Mouse (Mus musculus) embryonic facial prominence, embryonic 11.5 days (tissue): ENCODE data around the gene Senp6. TPM values are rescaled to one million over a fixed set of nuclear protein-coding genes. Genes with fewer than 3 reads are reported as not detected.
A peak's percentile ranks its signal among the peaks of the same experiment; 100 is the strongest.
"Not testable (repeated sequence)": the region's sequence is repeated elsewhere in the genome, so short reads cannot be mapped to it uniquely, and the experiment has no call there.

Source experiments
- ATAC-seq: fragments of 200-750 bp; cut with Nextera tagmentation; replicated peaks from 2 replicates; pipeline ENCODE4 v1.8.0; 2017; ENCODE audit warnings: low read depth; ENCODE audit not compliant: insufficient number of reproducible peaks, low FRiP score, low TSS enrichment
- DNase-seq: peaks from one replicate; pipeline ENCODE4 v3.0.0-alpha.2; 2015; ENCODE audit warnings: low spot score
- H3K27ac ChIP-seq: fragments of 300-500 bp; sonication (generic); replicated peaks from 2 replicates; pipeline ENCODE4 v1.5.1; 2014; ENCODE audit warnings: mild to moderate bottlenecking, low read depth, low read length, control low read depth
- H3K27me3 ChIP-seq: fragments of 300-500 bp; sonication (generic); 2 replicates; pipeline ENCODE4 v1.6.1; 2014; ENCODE audit warnings: mild to moderate bottlenecking, low read length, moderate library complexity, mixed read lengths; ENCODE audit not compliant: control insufficient read depth, insufficient read depth
- H3K36me3 ChIP-seq: fragments of 300-500 bp; sonication (generic); replicated peaks from 2 replicates; pipeline ENCODE4 v1.6.1; 2014; ENCODE audit warnings: low read depth, mild to moderate bottlenecking, low read length, moderate library complexity, mixed read lengths; ENCODE audit not compliant: control insufficient read depth, insufficient read depth
- H3K4me1 ChIP-seq: fragments of 300-500 bp; sonication (generic); 2 replicates; pipeline ENCODE4 v1.6.1; 2014; ENCODE audit warnings: low read length, mixed read lengths; ENCODE audit not compliant: control insufficient read depth, insufficient read depth
- H3K4me2 ChIP-seq: fragments of 300-500 bp; sonication (generic); 2 replicates; pipeline ENCODE4 v1.6.1; 2014; ENCODE audit warnings: low read depth, mild to moderate bottlenecking, control low read depth, low read length, moderate library complexity
- H3K4me3 ChIP-seq: fragments of 300-500 bp; sonication (generic); 2 replicates; pipeline ENCODE4 v1.5.1; 2014; ENCODE audit warnings: low read depth, low read length, control low read depth
- H3K9ac ChIP-seq: fragments of 300-500 bp; sonication (generic); replicated peaks from 2 replicates; pipeline ENCODE4 v1.6.1; 2014; ENCODE audit warnings: mild to moderate bottlenecking, control low read depth, low read length
- H3K9me3 ChIP-seq: fragments of 300-500 bp; sonication (generic); replicated peaks from 2 replicates; pipeline ENCODE4 v1.6.1; 2016; ENCODE audit warnings: mild to moderate bottlenecking, low read length, inconsistent platforms, mixed read lengths; ENCODE audit not compliant: control insufficient read depth
- WGBS: fragments of 180-500 bp; shearing (Covaris S2); extraction: QIAGEN DNeasy Blood & Tissue Kit; methylation state at CpG from one replicate; pipeline ENCODE4 v1.1.7; 2014; 5-methylcytosine and 5-hydroxymethylcytosine counted together
- polyA plus RNA-seq: library from polyadenylated mRNA; unstranded; fragments of >200 nt; fragmentation: Nextera tagmentation; extraction: Ambion mirVana; gene quantifications from 2 replicates; pipeline ENCODE4 v1.2.1, GENCODE M21; 2014

The Senp6 gene
- polyA plus RNA-seq = 61.4 and 71.9 TPM in 2 replicates

GRCm38 (mm10) chr9:80066367-80067220 is at the start of gene Senp6:
TSS of gene Senp6 (plus strand) at chr9:80066903.
- no peaks in the 10 kb centered on the region for H3K36me3 ChIP-seq

GRCm38 (mm10) chr9:80020429-80020828 is 46.3 kb upstream of the Senp6 start:
- no peak for ATAC-seq
- WGBS = 71% methylated on average over 3 of the region's 3 CpGs
- Histone ChIP-seq H3K27ac (no peak overlapping the region), H3K9ac (no peak overlapping the region), H3K4me1 (no peaks in the 10 kb centered on the region), H3K4me3 (no peak overlapping the region), H3K36me3 (no peaks in the 10 kb centered on the region), H3K27me3 (no peaks in the 10 kb centered on the region), H3K4me2 (no peak overlapping the region), H3K9me3 (no peaks in the 10 kb centered on the region)
- no peak for DNase-seq

More at GRCm38 (mm10) chr9:80066367-80067220, at the start of gene Senp6:
- peak within 1 kb of the TSS; percentile 100 for H3K9ac ChIP-seq
- peak within 1 kb of the TSS; percentile 97 for H3K4me3 ChIP-seq
- no peaks in the 10 kb centered on the region for H3K4me1 ChIP-seq
- H3K27ac ChIP-seq = peak within 1 kb of the TSS; percentile 100
- peak within 1 kb of the TSS; percentile 44 for H3K4me2 ChIP-seq
- H3K9me3 ChIP-seq = no peaks in the 10 kb centered on the region
- WGBS = under 1% methylated on average over 40 of the region's 74 CpGs
- ATAC-seq = peak; percentile 94
- peak; percentile 79 for DNase-seq
- H3K27me3 ChIP-seq = no peaks in the 10 kb centered on the region

- Histone ChIP-seq H3K27me3 (no peaks in the 10 kb centered on the region), H3K9me3 (no peaks in the 10 kb centered on the region), H3K4me2 (no peak overlapping the region), H3K27ac (no peak overlapping the region), H3K36me3 (no peaks in the 10 kb centered on the region), H3K9ac (no peak overlapping the region), H3K4me1 (no peaks in the 10 kb centered on the region; the same call in 1 of the 2 replicates), H3K4me3 (no peak overlapping the region)
- WGBS = 57% methylated on average over 1 of the region's 1 CpGs
- DNase-seq = no peak
- no peak for ATAC-seq
Measured at GRCm38 (mm10) chr9:80021648-80022047, 45.1 kb upstream of the Senp6 start.

- 68% methylated on average over 8 of the region's 8 CpGs for WGBS
- ATAC-seq = no peak
Measured at GRCm38 (mm10) chr9:80022821-80023220, 43.9 kb upstream of the Senp6 start.

GRCm38 (mm10) chr9:80025347-80025746 is 41.4 kb upstream of the Senp6 start:
- H3K27ac ChIP-seq, H3K27me3 ChIP-seq, H3K9me3 ChIP-seq, DNase-seq, H3K4me2 ChIP-seq, H3K9ac ChIP-seq, H3K4me1 ChIP-seq, ATAC-seq, H3K4me3 ChIP-seq, H3K36me3 ChIP-seq: not testable (repeated sequence)
- WGBS = 85% methylated on average over 5 of the region's 5 CpGs

More at GRCm38 (mm10) chr9:80022821-80023220, 43.9 kb upstream of the Senp6 start:
- Histone ChIP-seq H3K4me1 (no peaks in the 10 kb centered on the region; the same call in 1 of the 2 replicates), H3K27me3 (no peaks in the 10 kb centered on the region), H3K9me3 (no peaks in the 10 kb centered on the region), H3K9ac (no peak overlapping the region), H3K36me3 (no peaks in the 10 kb centered on the region), H3K27ac (no peak overlapping the region), H3K4me3 (no peak overlapping the region), H3K4me2 (no peak overlapping the region)
- no peak for DNase-seq

- Histone ChIP-seq H3K9me3 (no peaks in the 10 kb centered on the region), H3K27me3 (no peaks in the 10 kb centered on the region), H3K9ac (no peak overlapping the region), H3K27ac (no peak overlapping the region), H3K4me2 (no peak overlapping the region), H3K4me1 (no peaks in the 10 kb centered on the region; the same call in 1 of the 2 replicates), H3K4me3 (no peak overlapping the region), H3K36me3 (no peaks in the 10 kb centered on the region)
- no peak for ATAC-seq
- 1% methylated on average over 2 of the region's 2 CpGs for WGBS
- peak; percentile 90 for DNase-seq
Measured at GRCm38 (mm10) chr9:80026017-80026416, 40.7 kb upstream of the Senp6 start.

GRCm38 (mm10) chr9:80026581-80027021 is 40.1 kb upstream of the Senp6 start:
- 77% methylated on average over 6 of the region's 6 CpGs for WGBS
- Histone ChIP-seq H3K36me3 (no peaks in the 10 kb centered on the region), H3K27me3 (no peaks in the 10 kb centered on the region), H3K4me1 (no peaks in the 10 kb centered on the region; the same call in 1 of the 2 replicates), H3K9ac (no peak overlapping the region), H3K4me2 (no peak overlapping the region), H3K4me3 (no peak overlapping the region), H3K27ac (no peak overlapping the region), H3K9me3 (no peaks in the 10 kb centered on the region)
- DNase-seq (no peak), ATAC-seq (no peak)
